In genomic region chr6:54586175-54586574, GRCm38 (mm10) we compare ENCODE assay signal across 9 mouse cellular contexts. TPM values are rescaled to one million over a fixed set of nuclear protein-coding genes. Genes with fewer than 3 reads are reported as not detected.
A peak's percentile ranks its signal among the peaks of the same experiment; 100 is the strongest.
DNase-seq lines count a peak whose midpoint lies in the region; ATAC-seq and TF ChIP-seq lines count a peak whose summit lies in the region.
"Had no signal": no experiment of that assay in that cellular context is flagged by ENCODE, and none has a peak within 500 bp of the region (broad histone marks: within the 10 kb centered on the region; RNA-seq: fewer than 3 reads in every experiment).

No protein-coding gene starts in this region.

- no peaks in the 10 kb centered on the region for H3K4me1 ChIP-seq in forebrain, postnatal 0 days (ENCODE audit: insufficient read depth)
- H3K4me1 ChIP-seq in forebrain, embryonic 12.5 days: 0 out of 2 replicates have a peak, but pooled peaks cover 2% of the 10 kb centered on the region
- peaks cover 4% of the 10 kb centered on the region; the same call in 1 of the 2 replicates for H3K4me1 ChIP-seq in cerebellum, adult 2 months (ENCODE audit: control insufficient read depth, insufficient read depth, low read length)
- no peaks in the 10 kb centered on the region for H3K4me1 ChIP-seq in hindbrain, postnatal 0 days (ENCODE audit: insufficient read depth, low read length)
- H3K4me1 ChIP-seq in forebrain, embryonic 11.5 days (replicated peaks; ENCODE audit: control insufficient read depth, insufficient read depth, low read length): no peaks in the 10 kb centered on the region

- no peak overlapping the region for H3K9ac ChIP-seq in forebrain, postnatal 0 days
- H3K9ac ChIP-seq in forebrain, embryonic 12.5 days: no peak overlapping the region
- no peak overlapping the region for H3K9ac ChIP-seq in hindbrain, postnatal 0 days (replicated peaks; ENCODE audit: low read length)
- H3K9ac ChIP-seq in forebrain, embryonic 11.5 days (ENCODE audit: low read length): no peak overlapping the region
- H3K9ac ChIP-seq: heart, embryonic 13.5 days had no signal

- H3K4me3 ChIP-seq in forebrain, postnatal 0 days (ENCODE audit: low read depth, low read length): no peak overlapping the region
- no peak overlapping the region for H3K4me3 ChIP-seq in forebrain, embryonic 12.5 days (replicated peaks)
- H3K4me3 ChIP-seq in cerebellum, adult 2 months (replicated peaks; ENCODE audit: insufficient read depth, low read depth, low read length): no peak overlapping the region
- no peak overlapping the region for H3K4me3 ChIP-seq in hindbrain, postnatal 0 days (ENCODE audit: low read length)
- H3K4me3 ChIP-seq in forebrain, embryonic 11.5 days (ENCODE audit: low read depth, low read length): no peak overlapping the region
- H3K4me3 ChIP-seq: heart, embryonic 13.5 days had no signal

- TF ChIP-seq CTCF in forebrain, postnatal 0 days (IDR thresholded peaks at IDR 0.05; ENCODE audit: low read depth): peak; percentile 85
- TF ChIP-seq CTCF in cerebellum, adult 2 months (IDR thresholded peaks at IDR 0.05; ENCODE audit: borderline replicate concordance, insufficient read depth, low read depth, low read length): peak; percentile 66
- TF ChIP-seq CTCF in hindbrain, postnatal 0 days (IDR thresholded peaks at IDR 0.05; ENCODE audit: low read depth): peak; percentile 80

- H3K27me3 ChIP-seq in forebrain, postnatal 0 days (ENCODE audit: insufficient read depth, low read length): no peaks in the 10 kb centered on the region
- H3K27me3 ChIP-seq in forebrain, embryonic 12.5 days: no peaks in the 10 kb centered on the region
- no peaks in the 10 kb centered on the region for H3K27me3 ChIP-seq in cerebellum, adult 2 months (ENCODE audit: control insufficient read depth, insufficient read depth, low read length)
- no peaks in the 10 kb centered on the region for H3K27me3 ChIP-seq in hindbrain, postnatal 0 days (ENCODE audit: insufficient read depth, low read length)
- H3K27me3 ChIP-seq in forebrain, embryonic 11.5 days (ENCODE audit: control insufficient read depth, insufficient read depth, low read length): no peaks in the 10 kb centered on the region
- H3K27me3 ChIP-seq: heart, embryonic 13.5 days had no signal

- H3K9me3 ChIP-seq in forebrain, postnatal 0 days (ENCODE audit: low read length): no peaks in the 10 kb centered on the region
- no peaks in the 10 kb centered on the region for H3K9me3 ChIP-seq in forebrain, embryonic 12.5 days
- no peaks in the 10 kb centered on the region for H3K9me3 ChIP-seq in hindbrain, postnatal 0 days (ENCODE audit: low read length)
- no peaks in the 10 kb centered on the region for H3K9me3 ChIP-seq in forebrain, embryonic 11.5 days (ENCODE audit: control insufficient read depth, low read length)
- H3K9me3 ChIP-seq: heart, embryonic 13.5 days had no signal

- ATAC-seq in forebrain, postnatal 0 days: peak; percentile 55; the same call in 1 of the 2 replicates
- ATAC-seq in forebrain, embryonic 12.5 days (ENCODE audit: low FRiP score): no peak
- no peak for ATAC-seq in hindbrain, postnatal 0 days
- ATAC-seq in forebrain, embryonic 11.5 days (replicated peaks; ENCODE audit: low FRiP score): no peak

- no peak for TF ChIP-seq POLR2A in cerebellum, adult 2 months (IDR thresholded peaks at IDR 0.05; ENCODE audit: borderline replicate concordance, insufficient read depth, low read length)

- no peak overlapping the region for H3K27ac ChIP-seq in forebrain, postnatal 0 days (ENCODE audit: low read depth, low read length)
- H3K27ac ChIP-seq in forebrain, embryonic 12.5 days: no peak overlapping the region
- H3K27ac ChIP-seq in cerebellum, adult 2 months (ENCODE audit: insufficient read depth, low read length): no peak overlapping the region
- no peak overlapping the region for H3K27ac ChIP-seq in hindbrain, postnatal 0 days
- H3K27ac ChIP-seq in forebrain, embryonic 11.5 days (ENCODE audit: low read depth, low read length): no peak overlapping the region
- H3K27ac ChIP-seq: heart, embryonic 13.5 days had no signal

- WGBS in forebrain, postnatal 0 days: 23% methylated on average over 2 of the region's 2 CpGs
- 36% methylated on average over 2 of the region's 2 CpGs for WGBS in forebrain, embryonic 12.5 days
- WGBS in cerebellum, adult 2 months: 10% methylated on average over 2 of the region's 2 CpGs
- WGBS in hindbrain, postnatal 0 days: 25% methylated on average over 2 of the region's 2 CpGs
- WGBS in forebrain, embryonic 11.5 days: 22% methylated on average over 2 of the region's 2 CpGs

- no peak overlapping the region for H3K4me2 ChIP-seq in forebrain, postnatal 0 days (ENCODE audit: low read depth)
- no peak overlapping the region for H3K4me2 ChIP-seq in forebrain, embryonic 12.5 days
- no peak overlapping the region for H3K4me2 ChIP-seq in hindbrain, postnatal 0 days (ENCODE audit: low read depth, low read length)
- H3K4me2 ChIP-seq in forebrain, embryonic 11.5 days (ENCODE audit: low read depth, low read length, severe bottlenecking): no peak overlapping the region
- H3K4me2 ChIP-seq: heart, embryonic 13.5 days had no signal

- no peaks in the 10 kb centered on the region for H3K36me3 ChIP-seq in forebrain, postnatal 0 days (ENCODE audit: insufficient read depth)
- peaks cover 5% of the 10 kb centered on the region; the same call in 1 of the 2 replicates for H3K36me3 ChIP-seq in forebrain, embryonic 12.5 days (replicated peaks)
- H3K36me3 ChIP-seq in hindbrain, postnatal 0 days (ENCODE audit: insufficient read depth, low read length): no peaks in the 10 kb centered on the region
- H3K36me3 ChIP-seq in forebrain, embryonic 11.5 days (ENCODE audit: control insufficient read depth, insufficient read depth, low read length): no peaks in the 10 kb centered on the region

- DNase-seq in forebrain, postnatal 0 days: peak; percentile 70
- DNase-seq in ovary, postnatal 14 days (ENCODE audit: low spot score): peak; percentile 34
- DNase-seq in ovary, postnatal 10 days (ENCODE audit: low spot score): no peak
- peak; percentile 40 to 58 for DNase-seq in cerebellum, adult 2 months
- peak; percentile 84 for DNase-seq in hindbrain, postnatal 0 days (ENCODE audit: low spot score)
- peak; percentile 76 for DNase-seq in lung, postnatal 14 days
- no peak for DNase-seq in forebrain, embryonic 11.5 days (ENCODE audit: low spot score)

RNA-seq across cellular contexts. Expression of gene Plekha8, which starts 8.7 kb away (rescaled TPM):
- 14.8 and 19.3 TPM in 2 replicates for total RNA-seq in forebrain, postnatal 0 days (2014; rRNA removed)
- 4.5 and 4.7 TPM in 2 replicates for polyA plus RNA-seq in forebrain, postnatal 0 days (2015; fragmentation: Nextera tagmentation; extraction: Ambion mirVana)
- 20.1 and 21.2 TPM in 2 replicates for polyA plus RNA-seq in forebrain, embryonic 12.5 days (2016; fragmentation: Nextera tagmentation; extraction: Ambion mirVana)
- polyA plus RNA-seq in cerebellum, adult 2 months (2012; rRNA removed): 11.8 and 12.1 TPM in 2 replicates
- 12.9 and 13.4 TPM in 2 replicates for total RNA-seq in hindbrain, postnatal 0 days (2014; rRNA removed)
- 4.8 and 4.9 TPM in 2 replicates for polyA plus RNA-seq in hindbrain, postnatal 0 days (2015; fragmentation: Nextera tagmentation; extraction: Ambion mirVana)
- polyA plus RNA-seq in forebrain, embryonic 11.5 days (2014; fragmentation: Nextera tagmentation; extraction: Ambion mirVana): 25.8 and 25.9 TPM in 2 replicates

RNA-seq across cellular contexts. Expression of gene Fkbp14, which starts 10.9 kb away (rescaled TPM):
- total RNA-seq in forebrain, postnatal 0 days (2014; rRNA removed): 5.2 and 9.6 TPM in 2 replicates
- polyA plus RNA-seq in forebrain, postnatal 0 days (2015; fragmentation: Nextera tagmentation; extraction: Ambion mirVana): 4.1 and 4.5 TPM in 2 replicates
- polyA plus RNA-seq in forebrain, embryonic 12.5 days (2016; fragmentation: Nextera tagmentation; extraction: Ambion mirVana): 13.9 and 18.4 TPM in 2 replicates
- polyA plus RNA-seq in cerebellum, adult 2 months (2012; rRNA removed): 14.8 and 15.7 TPM in 2 replicates
- total RNA-seq in hindbrain, postnatal 0 days (2014; rRNA removed): 4.9 and 5.7 TPM in 2 replicates
- 6.9 TPM in 2 replicates for polyA plus RNA-seq in hindbrain, postnatal 0 days (2015; fragmentation: Nextera tagmentation; extraction: Ambion mirVana)
- polyA plus RNA-seq in forebrain, embryonic 11.5 days (2014; fragmentation: Nextera tagmentation; extraction: Ambion mirVana): 15.4 and 18.8 TPM in 2 replicates

RNA-seq across cellular contexts. Expression of gene Scrn1, which starts 19.9 kb away (rescaled TPM):
- total RNA-seq in forebrain, postnatal 0 days (2014; rRNA removed): 189 and 195 TPM in 2 replicates
- polyA plus RNA-seq in forebrain, postnatal 0 days (2015; fragmentation: Nextera tagmentation; extraction: Ambion mirVana): 95.5 and 122 TPM in 2 replicates
- polyA plus RNA-seq in forebrain, embryonic 12.5 days (2016; fragmentation: Nextera tagmentation; extraction: Ambion mirVana): 119 and 157 TPM in 2 replicates
- polyA plus RNA-seq in cerebellum, adult 2 months (2012; rRNA removed): 132 and 145 TPM in 2 replicates
- 117 and 121 TPM in 2 replicates for total RNA-seq in hindbrain, postnatal 0 days (2014; rRNA removed)
- polyA plus RNA-seq in hindbrain, postnatal 0 days (2015; fragmentation: Nextera tagmentation; extraction: Ambion mirVana): 91.7 and 93.2 TPM in 2 replicates
- 102 and 123 TPM in 2 replicates for polyA plus RNA-seq in forebrain, embryonic 11.5 days (2014; fragmentation: Nextera tagmentation; extraction: Ambion mirVana)

Comparison
In these comparisons a context has a peak if more than half of its experiments do, and no peak if none do; other contexts are left out.
1. DNase-seq: peak in forebrain, postnatal 0 days (single experiment), ovary, postnatal 14 days (single experiment), cerebellum, adult 2 months (2 of 2), hindbrain, postnatal 0 days (single experiment) and lung, postnatal 14 days (single experiment); none in ovary, postnatal 10 days (single experiment) and forebrain, embryonic 11.5 days (single experiment).
2. Peak in every context shown above with its lines, with median percentiles within 50 percentile points of each other: CTCF ChIP-seq.